Mouse (Mus musculus): Measurements from ENCODE around the gene Rpia. TPM values are rescaled to one million over a fixed set of nuclear protein-coding genes. Genes with fewer than 3 reads are reported as not detected.

The Rpia gene
- polyA plus RNA-seq, 1 experiment, result 25.9 TPM

- no peak for TF ChIP-seq FLI1 (IDR thresholded peaks at IDR 0.05; ENCODE audit: low read length)
- TF ChIP-seq GATA1 (IDR thresholded peaks at IDR 0.05; ENCODE audit: borderline replicate concordance, low read length), result no peak
- Histone ChIP-seq H3K9me3 (no peaks in the 10 kb centered on the region), H3K36me3 (replicated peaks; ENCODE audit: low read length) (no peaks in the 10 kb centered on the region), H3K4me3 (replicated peaks) (no peak overlapping the region), H3K4me1 (peaks cover 16% of the 10 kb centered on the region), H3K27me3 (replicated peaks) (no peaks in the 10 kb centered on the region)
Measured at GRCm38 (mm10) chr6:70739456-70739855, 52.6 kb downstream of the Rpia start.

DNA sequence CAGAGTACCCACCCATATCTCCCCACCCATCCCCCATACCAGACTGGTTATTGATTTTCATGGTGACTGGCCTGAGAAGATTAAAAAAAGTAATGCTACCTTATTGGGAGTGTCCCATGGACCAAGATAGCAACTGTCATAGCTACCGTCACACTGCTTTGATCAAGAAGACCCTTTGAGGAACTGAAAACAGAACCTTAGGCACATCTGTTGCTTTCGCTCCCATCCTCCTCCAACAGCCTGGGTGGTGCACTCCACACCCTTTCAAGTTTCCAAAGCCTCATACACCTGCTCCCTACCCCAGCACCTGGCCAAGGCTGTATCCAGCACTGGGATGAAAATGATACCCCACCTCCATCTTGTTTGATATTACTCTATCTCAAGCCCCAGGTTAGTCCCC is 56.5 kb downstream of the Rpia start:
- H3K36me3 ChIP-seq (replicated peaks; ENCODE audit: low read length), result no peaks in the 10 kb centered on the region
- no peaks in the 10 kb centered on the region for H3K9me3 ChIP-seq
- H3K4me3 ChIP-seq (replicated peaks), result no peak overlapping the region
- TF ChIP-seq GATA1 (IDR thresholded peaks at IDR 0.05; ENCODE audit: borderline replicate concordance, low read length), result no peak
- TF ChIP-seq FLI1 (IDR thresholded peaks at IDR 0.05; ENCODE audit: low read length), result no peak
- H3K4me1 ChIP-seq, result peaks cover 16% of the 10 kb centered on the region
- no peaks in the 10 kb centered on the region for H3K27me3 ChIP-seq (replicated peaks)

DNA sequence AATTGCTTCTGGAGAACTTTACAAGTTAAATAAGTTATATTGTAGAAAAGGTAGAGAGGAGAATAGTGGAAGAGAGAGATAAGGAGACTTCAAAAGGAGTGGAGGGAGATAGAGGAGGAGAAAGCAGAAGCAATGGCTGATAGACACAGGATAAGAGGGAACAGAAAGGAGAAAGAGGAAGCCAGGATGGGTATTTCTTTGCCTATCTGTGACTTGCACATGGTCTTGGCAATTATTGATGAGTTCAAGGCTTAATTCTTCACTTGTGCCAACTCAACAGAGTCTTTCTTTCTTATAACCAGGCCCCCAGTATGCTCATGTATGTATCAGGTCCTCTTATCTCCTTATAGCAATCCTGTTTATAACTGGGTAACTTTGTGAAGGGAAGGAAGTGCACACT is 61.2 kb downstream of the Rpia start:
- no peak overlapping the region for H3K4me3 ChIP-seq (replicated peaks)
- no peaks in the 10 kb centered on the region for H3K27me3 ChIP-seq (replicated peaks)
- no peak for TF ChIP-seq FLI1 (IDR thresholded peaks at IDR 0.05; ENCODE audit: low read length)
- no peak for TF ChIP-seq GATA1 (IDR thresholded peaks at IDR 0.05; ENCODE audit: borderline replicate concordance, low read length)
- H3K36me3 ChIP-seq (replicated peaks; ENCODE audit: low read length), result no peaks in the 10 kb centered on the region
- H3K4me1 ChIP-seq, result peaks cover 33% of the 10 kb centered on the region
- no peaks in the 10 kb centered on the region for H3K9me3 ChIP-seq

GRCm38 (mm10) chr6:70729125-70729524 is 62.9 kb downstream of the Rpia start:
- Histone ChIP-seq H3K27me3 (replicated peaks) (no peaks in the 10 kb centered on the region), H3K9me3 (no peaks in the 10 kb centered on the region), H3K4me1 (peaks cover 33% of the 10 kb centered on the region), H3K36me3 (replicated peaks; ENCODE audit: low read length) (no peaks in the 10 kb centered on the region), H3K4me3 (replicated peaks) (no peak overlapping the region)
- TF ChIP-seq FLI1 (IDR thresholded peaks at IDR 0.05; ENCODE audit: low read length), result no peak
- no peak for TF ChIP-seq GATA1 (IDR thresholded peaks at IDR 0.05; ENCODE audit: borderline replicate concordance, low read length)

DNA sequence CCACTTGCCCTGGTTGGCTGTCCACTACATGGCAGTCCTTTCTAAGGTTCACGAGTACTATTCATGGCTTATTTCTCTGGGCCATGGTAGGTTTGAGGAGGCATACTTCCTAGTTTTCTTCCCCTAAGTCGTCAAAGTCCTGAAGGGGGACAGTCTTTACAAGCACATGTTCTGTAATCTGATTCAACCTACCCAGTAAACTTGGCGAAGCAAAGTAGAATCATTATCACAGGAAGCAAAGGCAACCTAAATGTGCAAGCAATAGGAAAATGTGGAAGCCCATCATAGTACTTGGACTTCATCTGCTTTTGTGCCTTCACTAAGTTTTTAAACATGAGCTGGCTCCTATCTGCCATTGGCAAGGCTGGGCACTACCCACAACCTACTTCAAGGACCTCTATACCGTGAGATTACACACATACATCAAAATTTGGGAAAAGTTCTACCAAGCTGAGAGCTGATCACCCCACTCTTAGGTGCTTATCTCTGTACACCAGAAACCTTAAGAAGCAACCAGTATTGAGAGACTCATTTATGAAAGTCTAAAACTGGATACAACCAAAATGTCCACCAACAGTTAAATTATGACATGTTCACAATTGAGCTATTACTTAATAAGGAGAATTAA is 64.8 kb downstream of the Rpia start:
- no peaks in the 10 kb centered on the region for H3K36me3 ChIP-seq (replicated peaks; ENCODE audit: low read length)
- TF ChIP-seq GATA1 (IDR thresholded peaks at IDR 0.05; ENCODE audit: borderline replicate concordance, low read length) (no peak), FLI1 (IDR thresholded peaks at IDR 0.05; ENCODE audit: low read length) (no peak)

GRCm38 (mm10) chr6:70725639-70726038 is 66.4 kb downstream of the Rpia start:
- TF ChIP-seq GATA1 (IDR thresholded peaks at IDR 0.05; ENCODE audit: borderline replicate concordance, low read length), result no peak
- TF ChIP-seq FLI1 (IDR thresholded peaks at IDR 0.05; ENCODE audit: low read length), result no peak
- Histone ChIP-seq H3K4me1 (peaks cover 28% of the 10 kb centered on the region), H3K9me3 (no peaks in the 10 kb centered on the region), H3K4me3 (replicated peaks) (no peak overlapping the region), H3K36me3 (replicated peaks; ENCODE audit: low read length) (no peaks in the 10 kb centered on the region), H3K27me3 (replicated peaks) (no peaks in the 10 kb centered on the region)

More for the DNA sequence above, 64.8 kb downstream of the Rpia start:
- H3K27me3 ChIP-seq (replicated peaks), result no peaks in the 10 kb centered on the region
- H3K4me1 ChIP-seq, result peaks cover 33% of the 10 kb centered on the region
- no peaks in the 10 kb centered on the region for H3K9me3 ChIP-seq
- no peak overlapping the region for H3K4me3 ChIP-seq (replicated peaks)

GRCm38 (mm10) chr6:70724722-70725121 is 67.3 kb downstream of the Rpia start:
- TF ChIP-seq FLI1 (IDR thresholded peaks at IDR 0.05; ENCODE audit: low read length) (no peak), GATA1 (IDR thresholded peaks at IDR 0.05; ENCODE audit: borderline replicate concordance, low read length) (no peak)
- Histone ChIP-seq H3K27me3 (replicated peaks) (no peaks in the 10 kb centered on the region), H3K4me1 (peaks cover 26% of the 10 kb centered on the region), H3K4me3 (replicated peaks) (no peak overlapping the region), H3K36me3 (replicated peaks; ENCODE audit: low read length) (no peaks in the 10 kb centered on the region), H3K9me3 (no peaks in the 10 kb centered on the region)

DNA sequence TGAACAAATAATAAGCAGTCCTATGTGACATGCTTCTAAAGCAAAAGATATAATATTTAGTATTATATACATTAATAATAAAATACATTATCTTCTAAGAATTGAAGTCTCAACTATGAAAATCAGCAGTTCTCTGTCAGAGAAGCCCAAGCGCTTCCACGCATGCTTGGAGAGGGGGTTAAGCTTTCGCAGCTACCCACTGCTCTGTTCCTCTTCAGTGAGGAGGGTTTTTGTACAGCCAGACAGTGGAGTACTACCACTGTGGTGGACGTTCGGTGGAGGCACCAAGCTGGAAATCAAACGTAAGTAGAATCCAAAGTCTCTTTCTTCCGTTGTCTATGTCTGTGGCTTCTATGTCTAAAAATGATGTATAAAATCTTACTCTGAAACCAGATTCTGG is 69.7 kb downstream of the Rpia start:
- peaks cover 12% of the 10 kb centered on the region for H3K4me1 ChIP-seq
- H3K36me3 ChIP-seq (replicated peaks; ENCODE audit: low read length), result no peaks in the 10 kb centered on the region
- H3K4me3 ChIP-seq (replicated peaks), result no peak overlapping the region
- H3K9me3 ChIP-seq, result no peaks in the 10 kb centered on the region
- TF ChIP-seq GATA1 (IDR thresholded peaks at IDR 0.05; ENCODE audit: borderline replicate concordance, low read length) (no peak), FLI1 (IDR thresholded peaks at IDR 0.05; ENCODE audit: low read length) (no peak)
- H3K27me3 ChIP-seq (replicated peaks), result no peaks in the 10 kb centered on the region

GRCm38 (mm10) chr6:70718760-70719159 is 73.3 kb downstream of the Rpia start:
- Histone ChIP-seq H3K9me3 (no peaks in the 10 kb centered on the region), H3K27me3 (replicated peaks) (no peaks in the 10 kb centered on the region), H3K36me3 (replicated peaks; ENCODE audit: low read length) (no peaks in the 10 kb centered on the region), H3K4me3 (replicated peaks) (no peak overlapping the region), H3K4me1 (peaks cover 17% of the 10 kb centered on the region)
- TF ChIP-seq GATA1 (IDR thresholded peaks at IDR 0.05; ENCODE audit: borderline replicate concordance, low read length) (no peak), FLI1 (IDR thresholded peaks at IDR 0.05; ENCODE audit: low read length) (no peak)

- H3K36me3 ChIP-seq (replicated peaks; ENCODE audit: low read length), result no peaks in the 10 kb centered on the region
- no peak overlapping the region for H3K4me3 ChIP-seq (replicated peaks)
- H3K9me3 ChIP-seq, result no peaks in the 10 kb centered on the region
- no peaks in the 10 kb centered on the region for H3K27me3 ChIP-seq (replicated peaks)
- H3K4me1 ChIP-seq, result peaks cover 19% of the 10 kb centered on the region
- no peak for TF ChIP-seq GATA1 (IDR thresholded peaks at IDR 0.05; ENCODE audit: borderline replicate concordance, low read length)
- no peak for TF ChIP-seq FLI1 (IDR thresholded peaks at IDR 0.05; ENCODE audit: low read length)
Measured at GRCm38 (mm10) chr6:70718164-70718563, 73.9 kb downstream of the Rpia start.

Measured in megakaryocyte, embryonic 14.5 days (primary cell).